Mouse (Mus musculus) lung, postnatal 14 days (tissue): ENCODE measurements at regions not wholly inside any gene's neighbourhood (a gene's known extent, or its start where the extent isn't known, plus 50 kb on each side); places are given as distances from the start of the nearest gene placed in this dataset.

Experiments
- DNase-seq: peaks from one replicate; pipeline ENCODE4 v3.0.0; 2021

DNA sequence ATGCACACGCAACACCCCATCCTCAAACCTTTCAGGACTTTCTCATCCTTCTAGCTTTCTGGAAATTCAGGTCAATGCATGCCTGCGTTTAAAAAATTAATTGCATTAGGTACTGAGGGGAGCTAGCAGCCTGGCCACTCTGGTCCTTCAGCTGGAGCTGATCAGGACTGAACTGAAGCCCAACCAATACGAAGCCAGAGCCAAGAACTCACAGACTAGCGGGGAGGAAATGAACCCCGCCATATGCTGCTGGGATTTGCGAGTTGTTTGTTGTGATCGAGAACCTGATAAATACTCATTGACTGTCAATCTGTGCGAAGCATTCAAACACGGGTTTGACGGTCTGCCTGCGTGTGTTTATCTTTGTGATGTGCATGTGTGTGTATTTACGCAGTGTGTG is 177.2 kb upstream of the Rora start:
- DNase-seq = no peak

DNA sequence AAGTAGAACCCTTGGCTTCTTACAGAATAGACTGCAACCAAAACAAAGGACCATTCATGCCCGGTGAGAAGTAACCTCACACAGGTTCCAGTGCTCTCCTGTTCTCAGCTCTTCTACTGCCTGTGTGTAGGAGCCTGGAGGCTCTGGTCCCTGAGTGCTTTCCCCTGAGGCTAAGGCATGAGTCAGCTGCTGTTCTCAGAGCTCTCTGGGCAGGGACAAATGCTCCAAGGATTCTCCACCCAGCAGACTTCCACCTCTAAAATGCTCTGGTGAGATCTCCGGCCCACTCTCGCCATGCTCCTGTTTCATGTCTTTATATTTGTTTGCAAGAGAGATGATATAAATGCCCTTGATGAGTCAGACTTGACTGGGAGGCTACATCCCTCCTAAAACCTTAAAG is 176.1 kb upstream of the Rora start:
- no peak for DNase-seq

DNA sequence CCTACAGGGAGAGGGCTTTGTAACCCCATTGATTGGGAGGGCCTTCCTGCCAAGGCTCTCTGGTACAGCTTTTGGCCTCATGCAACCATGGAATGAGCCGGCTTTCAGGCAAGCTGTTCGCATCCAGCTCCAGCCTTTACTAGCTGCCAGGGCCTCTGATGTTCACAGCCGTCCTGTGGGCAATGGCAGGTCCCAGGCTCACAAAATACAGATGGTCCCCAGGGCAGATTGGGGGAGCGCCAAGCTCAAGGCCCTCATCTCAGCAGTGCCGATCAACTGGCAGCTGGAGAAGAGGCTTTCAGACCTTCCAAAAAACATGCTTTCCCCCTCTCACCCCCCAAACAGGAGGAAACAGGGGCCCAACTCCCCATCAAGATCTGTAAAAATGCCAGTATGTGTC is 166.9 kb upstream of the Rora start:
- DNase-seq = no peak

DNA sequence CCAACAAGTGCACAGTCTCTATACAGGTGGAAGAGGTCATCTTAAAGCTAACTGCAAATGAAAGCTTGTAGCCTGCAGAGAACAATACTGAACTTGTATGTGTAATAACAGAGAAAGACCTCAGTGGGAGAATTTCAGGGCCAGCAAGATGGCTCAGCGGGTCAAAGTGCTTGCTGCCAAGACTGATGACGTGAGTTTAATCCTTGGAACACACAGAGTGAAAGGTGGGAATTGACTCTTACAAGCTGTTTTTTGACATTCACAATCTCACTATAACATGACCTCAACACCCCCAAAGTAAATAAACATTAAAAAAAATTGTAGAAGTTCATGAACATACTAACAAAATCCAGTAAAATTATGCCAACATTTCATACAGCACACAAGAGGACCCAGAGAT is 162.4 kb upstream of the Rora start:
- no peak for DNase-seq

- no peak for DNase-seq
Measured at GRCm38 (mm10) chr9:68521218-68521617, 132.4 kb upstream of the Rora start.

DNA sequence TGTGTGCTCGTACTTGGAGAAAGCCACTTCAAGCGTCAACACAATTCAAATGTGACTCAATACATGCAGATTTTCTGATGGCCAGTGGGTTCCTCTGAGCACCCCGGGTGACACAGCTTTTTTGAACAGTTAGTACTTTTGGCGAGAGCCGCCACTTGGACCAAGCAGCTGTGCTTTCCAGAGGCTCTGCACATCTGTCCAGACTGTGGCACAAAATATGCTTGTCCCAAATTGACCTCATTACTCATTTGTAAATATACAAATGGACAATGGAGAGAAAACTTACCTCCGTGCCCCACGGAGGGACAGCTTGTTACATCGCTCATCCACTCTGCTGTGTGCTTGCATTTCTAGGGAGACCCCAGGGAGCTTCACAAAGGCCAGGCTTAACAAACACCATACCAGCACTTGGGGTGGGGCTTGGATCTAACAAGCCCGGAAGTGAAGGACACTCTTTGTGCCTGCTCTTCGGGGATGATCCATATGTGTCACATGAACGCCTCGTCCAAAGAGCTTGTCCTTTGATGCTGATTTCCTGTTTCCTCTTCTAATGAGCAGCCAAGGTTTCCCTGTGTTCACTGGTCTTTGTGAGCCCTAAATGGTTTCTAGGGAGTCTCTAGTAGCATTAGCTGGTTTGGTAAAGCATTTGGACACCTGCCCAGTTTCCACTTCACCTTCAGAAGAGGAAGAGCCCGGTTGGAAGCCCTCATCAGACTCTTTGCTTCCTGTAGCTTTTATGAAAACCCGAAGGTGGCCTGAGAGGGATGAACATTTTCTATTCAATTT is 91.6 kb upstream of the Rora start:
- peak; percentile 14 for DNase-seq

- peak; percentile 8 for DNase-seq
Measured at GRCm38 (mm10) chr9:68563206-68563605, 90.4 kb upstream of the Rora start.

GRCm38 (mm10) chr9:68585751-68586150 is 67.8 kb upstream of the Rora start:
- no peak for DNase-seq

DNA sequence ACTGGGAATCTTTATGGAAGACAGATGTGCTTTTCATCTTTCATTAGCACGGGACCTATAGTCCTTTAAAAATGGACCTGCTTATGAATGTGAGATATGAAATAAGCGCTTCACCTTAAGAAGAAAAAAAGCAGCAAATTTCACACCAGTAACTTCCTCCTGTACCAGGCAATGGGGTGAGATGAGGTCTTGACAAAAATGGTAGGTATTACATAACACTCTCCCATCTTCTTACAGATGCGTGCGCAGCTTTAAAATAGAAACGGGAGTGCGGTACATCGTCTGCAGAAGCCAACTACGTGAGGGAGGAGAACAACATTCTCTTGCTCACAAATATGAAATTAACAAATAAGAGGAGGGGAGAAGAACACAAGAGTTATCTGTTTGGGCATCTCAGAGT is 62.6 kb upstream of the Rora start:
- no peak for DNase-seq

- no peak for DNase-seq
Measured at GRCm38 (mm10) chr9:68592976-68593375, 60.6 kb upstream of the Rora start.

DNA sequence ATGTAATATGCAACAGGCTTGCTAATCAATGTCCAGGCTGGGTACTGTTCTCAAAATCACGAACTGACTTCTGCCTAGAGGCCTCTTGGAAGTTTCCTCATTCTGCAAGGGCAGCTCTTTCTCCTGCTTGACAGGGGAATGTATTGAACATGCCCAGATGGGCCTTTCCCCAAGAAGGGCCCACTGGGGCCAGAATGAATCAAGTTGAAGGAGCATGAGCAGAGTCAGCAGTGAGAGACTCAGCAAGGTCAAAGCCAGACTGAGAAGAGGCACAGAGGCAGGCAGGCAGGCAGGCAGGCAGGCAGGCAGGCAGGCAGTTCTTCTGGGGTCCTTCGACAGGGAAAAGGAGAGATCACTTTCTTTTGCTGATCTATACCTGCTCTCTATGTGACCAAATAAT is 59.0 kb upstream of the Rora start:
- DNase-seq = no peak
